Mouse (Mus musculus) ES-Bruce4 (cell line): ENCODE measurements around the gene Mroh3. TPM values are rescaled to one million over a fixed set of nuclear protein-coding genes. Genes with fewer than 3 reads are reported as not detected.

ENCODE experiments used
- H3K27ac ChIP-seq: 2 replicates; pipeline ENCODE4 v1.5.1; 2012; ENCODE audit warnings: low read length, inconsistent platforms; ENCODE audit not compliant: insufficient read depth
- H3K27me3 ChIP-seq: 2 replicates; pipeline ENCODE4 v1.6.1; 2012; ENCODE audit warnings: mild to moderate bottlenecking, low read length, inconsistent platforms; ENCODE audit not compliant: control insufficient read depth, poor library complexity, insufficient read depth, severe bottlenecking
- H3K36me3 ChIP-seq: 2 replicates; pipeline ENCODE4 v1.6.1; 2012; ENCODE audit warnings: inconsistent platforms, mild to moderate bottlenecking, low read length, moderate library complexity; ENCODE audit not compliant: control insufficient read depth, poor library complexity, insufficient read depth, severe bottlenecking
- H3K4me1 ChIP-seq: one replicate; pipeline ENCODE4 v1.8.1; 2011; ENCODE audit warnings: low read length; ENCODE audit not compliant: control insufficient read depth, insufficient read depth
- H3K4me3 ChIP-seq: 2 replicates; pipeline ENCODE4 v1.5.1; 2011; ENCODE audit warnings: low read depth, mild to moderate bottlenecking, low read length
- H3K9ac ChIP-seq: 2 replicates; pipeline ENCODE4 v1.6.1; 2012; ENCODE audit warnings: low read depth, mild to moderate bottlenecking, inconsistent platforms; ENCODE audit not compliant: poor library complexity, severe bottlenecking
- H3K9me3 ChIP-seq: replicated peaks from 2 replicates; pipeline ENCODE4 v1.6.1; 2012; ENCODE audit warnings: mild to moderate bottlenecking, low read length, inconsistent platforms; ENCODE audit not compliant: control insufficient read depth, poor library complexity, insufficient read depth, severe bottlenecking
- CTCF ChIP-seq: IDR thresholded peaks from one replicate; pipeline ENCODE4 v1.8.1; 2011; ENCODE audit warnings: low read depth, low read length
- EP300 ChIP-seq: IDR thresholded peaks from 2 replicates; pipeline ENCODE4 v1.6.1; 2011; ENCODE audit warnings: low read depth, low read length; ENCODE audit not compliant: insufficient read depth
- POLR2A ChIP-seq: IDR thresholded peaks from one replicate; pipeline ENCODE4 v1.8.1; 2011; ENCODE audit warnings: low read length; ENCODE audit not compliant: insufficient read depth
- polyA plus RNA-seq: library from polyadenylated mRNA; stranded (reverse); fragments of >200 nt; gene quantifications from 2 replicates; pipeline ENCODE4 v1.2.4, GENCODE M21; 2011; ENCODE audit warnings: low read depth; ENCODE audit not compliant: missing spikeins, insufficient read depth, insufficient read length

The Mroh3 gene
- polyA plus RNA-seq, 1 experiment: 1.3 TPM

GRCm38 (mm10) chr1:136142336-136142735 is 70.3 kb downstream of the Mroh3 start:
- Histone ChIP-seq H3K4me1 (peaks cover 8% of the 10 kb centered on the region), H3K4me3 (no peak overlapping the region), H3K27ac (no peak overlapping the region), H3K27me3 (no peaks in the 10 kb centered on the region), H3K36me3 (no peaks in the 10 kb centered on the region), H3K9ac (no peak overlapping the region), H3K9me3 (no peaks in the 10 kb centered on the region)
- no peak for TF ChIP-seq CTCF
- TF ChIP-seq POLR2A: no peak
- no peak for TF ChIP-seq EP300

GRCm38 (mm10) chr1:136141176-136141950 is 71.3 kb downstream of the Mroh3 start:
- H3K9ac ChIP-seq: no peak overlapping the region
- H3K36me3 ChIP-seq: no peaks in the 10 kb centered on the region
- H3K27ac ChIP-seq: no peak overlapping the region
- peaks cover 10% of the 10 kb centered on the region for H3K4me1 ChIP-seq
- H3K9me3 ChIP-seq: no peaks in the 10 kb centered on the region
- H3K4me3 ChIP-seq: no peak overlapping the region
- TF ChIP-seq CTCF: no peak
- TF ChIP-seq POLR2A: no peak
- TF ChIP-seq EP300: no peak
- H3K27me3 ChIP-seq: no peaks in the 10 kb centered on the region

- Histone ChIP-seq H3K4me3 (peak overlapping the region; percentile 88), H3K4me1 (peaks cover 15% of the 10 kb centered on the region), H3K36me3 (no peaks in the 10 kb centered on the region), H3K27ac (no peak overlapping the region), H3K9ac (peak overlapping the region; percentile 50), H3K27me3 (no peaks in the 10 kb centered on the region), H3K9me3 (no peaks in the 10 kb centered on the region)
- TF ChIP-seq EP300: 0 out of 2 replicates have a peak, but pooled peaks have one; percentile 13
- TF ChIP-seq POLR2A: peak; percentile 73
- TF ChIP-seq CTCF: no peak
Measured at GRCm38 (mm10) chr1:136139990-136140640, 72.5 kb downstream of the Mroh3 start.

GRCm38 (mm10) chr1:136138191-136138830 is 74.3 kb downstream of the Mroh3 start:
- TF ChIP-seq EP300: no peak
- TF ChIP-seq POLR2A: no peak
- no peak for TF ChIP-seq CTCF
- H3K27ac ChIP-seq: peak overlapping the region; percentile 20; the same call in 1 of the 2 replicates
- no peak overlapping the region for H3K9ac ChIP-seq
- H3K27me3 ChIP-seq: no peaks in the 10 kb centered on the region
- no peaks in the 10 kb centered on the region for H3K36me3 ChIP-seq
- no peak overlapping the region for H3K4me3 ChIP-seq
- peaks cover 19% of the 10 kb centered on the region for H3K4me1 ChIP-seq
- no peaks in the 10 kb centered on the region for H3K9me3 ChIP-seq

- no peak overlapping the region for H3K4me3 ChIP-seq
- H3K9ac ChIP-seq: no peak overlapping the region
Measured at GRCm38 (mm10) chr1:136137575-136137974, 75.1 kb downstream of the Mroh3 start.

More at GRCm38 (mm10) chr1:136137575-136137974, 75.1 kb downstream of the Mroh3 start:
- TF ChIP-seq EP300 (no peak), CTCF (no peak), POLR2A (no peak)
- Histone ChIP-seq H3K9me3 (no peaks in the 10 kb centered on the region), H3K27me3 (no peaks in the 10 kb centered on the region), H3K27ac (no peak overlapping the region), H3K36me3 (no peaks in the 10 kb centered on the region), H3K4me1 (peaks cover 22% of the 10 kb centered on the region)
